In the genomic region with DNA sequence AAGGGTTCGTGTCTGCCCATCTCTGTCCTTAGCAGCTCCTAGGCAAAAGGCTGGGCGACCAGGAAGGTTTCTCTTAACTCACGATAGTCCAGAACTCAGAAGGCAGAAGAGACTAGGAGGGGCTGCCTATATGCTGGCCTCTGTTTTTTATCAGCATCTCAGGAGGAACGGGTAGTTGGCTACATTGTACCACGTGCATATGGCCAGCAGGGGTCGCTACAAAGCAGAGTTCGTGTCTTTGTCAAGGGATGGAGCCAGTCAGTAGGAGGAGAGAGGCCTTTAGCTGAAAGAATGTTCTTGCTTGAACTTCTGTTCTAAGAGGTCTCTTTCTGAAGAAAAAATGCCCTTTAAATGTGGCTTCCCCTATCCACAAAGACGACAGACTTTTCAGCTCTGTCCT, we compare ENCODE assay signal across 8 mouse cellular contexts. TPM values are rescaled to one million over a fixed set of nuclear protein-coding genes. Genes with fewer than 3 reads are reported as not detected.
DNase-seq lines count a peak whose midpoint lies in the region; ATAC-seq lines count a peak whose summit lies in the region.
"Had no signal": no experiment of that assay in that cellular context is flagged by ENCODE, and none has a peak within 500 bp of the region (broad histone marks: within the 10 kb centered on the region; RNA-seq: fewer than 3 reads in every experiment).

No protein-coding gene starts in this region.

- no peak overlapping the region for H3K4me3 ChIP-seq in intestine, embryonic 16.5 days (ENCODE audit: low read length)
- no peak overlapping the region for H3K4me3 ChIP-seq in midbrain, embryonic 13.5 days (replicated peaks)
- H3K4me3 ChIP-seq: stomach, embryonic 15.5 days had no signal

- no peak overlapping the region for H3K9ac ChIP-seq in intestine, embryonic 16.5 days (ENCODE audit: low read depth, low read length)
- no peak overlapping the region for H3K9ac ChIP-seq in midbrain, embryonic 13.5 days (replicated peaks)
- H3K9ac ChIP-seq: stomach, embryonic 15.5 days had no signal

- H3K36me3 ChIP-seq in intestine, embryonic 16.5 days (ENCODE audit: control insufficient read depth, insufficient read depth, low read length), result no peaks in the 10 kb centered on the region
- H3K36me3 ChIP-seq in midbrain, embryonic 13.5 days, result no peaks in the 10 kb centered on the region
- H3K36me3 ChIP-seq: stomach, embryonic 15.5 days had no signal

- H3K4me2 ChIP-seq in intestine, embryonic 16.5 days (ENCODE audit: low read depth, low read length), result no peak overlapping the region
- H3K4me2 ChIP-seq in midbrain, embryonic 13.5 days (replicated peaks), result no peak overlapping the region
- H3K4me2 ChIP-seq: stomach, embryonic 15.5 days had no signal

- H3K4me1 ChIP-seq in intestine, embryonic 16.5 days (ENCODE audit: control insufficient read depth, insufficient read depth, low read length), result no peaks in the 10 kb centered on the region
- peaks cover 9% of the 10 kb centered on the region for H3K4me1 ChIP-seq in midbrain, embryonic 13.5 days (replicated peaks)

- intact Hi-C loops in left cerebral cortex, postnatal 36 days (cut with DNase I), result loop anchor here (1.0 to 10.0 kb wide), 6 partner anchors 82 to 657 kb away; no protein-coding TSS in a partner anchor

- WGBS in intestine, embryonic 16.5 days, result 10% methylated on average over 8 of the region's 8 CpGs
- 7% methylated on average over 8 of the region's 8 CpGs for WGBS in midbrain, embryonic 13.5 days

- ATAC-seq in intestine, embryonic 16.5 days, result peak; percentile 66
- peak; percentile 52 for ATAC-seq in midbrain, embryonic 13.5 days

- DNase-seq in adrenal gland, adult (ENCODE audit: inconsistent age in 2 of 2, low spot score in 1 of 2), result peak; percentile 70 to 93
- DNase-seq in embryo, embryonic 10 days (ENCODE audit: low spot score), result peak; percentile 96
- peak; percentile 69 to 80 for DNase-seq in gastrocnemius, postnatal 4 days (ENCODE audit: low spot score in 2 of 2)
- DNase-seq in left cerebral cortex, postnatal 36 days (ENCODE audit: low spot score in 2 of 2), result peak; percentile 73 to 80
- DNase-seq in spleen, adult 18-20 months, result peak; percentile 79 to 91

- no peaks in the 10 kb centered on the region for H3K27me3 ChIP-seq in intestine, embryonic 16.5 days (replicated peaks; ENCODE audit: control insufficient read depth, insufficient read depth, low read length)
- peaks cover 38% of the 10 kb centered on the region for H3K27me3 ChIP-seq in midbrain, embryonic 13.5 days
- H3K27me3 ChIP-seq: stomach, embryonic 15.5 days had no signal

- no peaks in the 10 kb centered on the region for H3K9me3 ChIP-seq in intestine, embryonic 16.5 days (ENCODE audit: control insufficient read depth, low read length)
- no peaks in the 10 kb centered on the region for H3K9me3 ChIP-seq in midbrain, embryonic 13.5 days
- H3K9me3 ChIP-seq: stomach, embryonic 15.5 days had no signal

- no peak overlapping the region for H3K27ac ChIP-seq in intestine, embryonic 16.5 days (ENCODE audit: low read length)
- no peak overlapping the region for H3K27ac ChIP-seq in midbrain, embryonic 13.5 days
- H3K27ac ChIP-seq: stomach, embryonic 15.5 days had no signal

RNA-seq across cellular contexts. Expression of gene Ets1, which starts 46.1 kb away (rescaled TPM):
- total RNA-seq in gastrocnemius, postnatal 4 days (2021), result 10 to 100 TPM; 55.1 to 59.1 TPM
- polyA plus RNA-seq in intestine, embryonic 16.5 days (2015; fragmentation: Nextera tagmentation; extraction: Ambion mirVana), result 33.0 and 33.9 TPM in 2 replicates
- 10 to 100 TPM; 11.5 to 11.6 TPM for total RNA-seq in left cerebral cortex, postnatal 36 days (2021)
- 18.3 and 18.9 TPM in 2 replicates for polyA plus RNA-seq in midbrain, embryonic 13.5 days (2015; fragmentation: Nextera tagmentation; extraction: Ambion mirVana)

RNA-seq across cellular contexts. Expression of gene Fli1, which starts 47.2 kb away (rescaled TPM):
- total RNA-seq in gastrocnemius, postnatal 4 days (2021), result 10 to 100 TPM; 22.3 to 27.9 TPM
- polyA plus RNA-seq in intestine, embryonic 16.5 days (2015; fragmentation: Nextera tagmentation; extraction: Ambion mirVana), result 10.1 and 10.3 TPM in 2 replicates
- 1 to 10 TPM; 5.5 to 7.3 TPM for total RNA-seq in left cerebral cortex, postnatal 36 days (2021)
- 6.2 and 7.1 TPM in 2 replicates for polyA plus RNA-seq in midbrain, embryonic 13.5 days (2015; fragmentation: Nextera tagmentation; extraction: Ambion mirVana)

Comparison
In these comparisons a context has a peak if more than half of its experiments do, and no peak if none do; other contexts are left out.
1. RNA of gene Ets1, which starts 46.1 kb away (total RNA-seq): 55.1 to 59.1 TPM in gastrocnemius, postnatal 4 days; 11.5 to 11.6 TPM in left cerebral cortex, postnatal 36 days; every median in the first group is over 4 times any median in the second.
2. Peak in every context shown above with its lines, with median percentiles within 50 percentile points of each other: DNase-seq.